Mouse (Mus musculus) kidney, embryonic 14.5 days (tissue): Measurements from ENCODE around the gene Gm10300. TPM values are rescaled to one million over a fixed set of nuclear protein-coding genes. Genes with fewer than 3 reads are reported as not detected.

ENCODE experiments used
- ATAC-seq: fragments of 200-750 bp; cut with Nextera tagmentation; 2 replicates; pipeline ENCODE4 v1.8.0; 2017; ENCODE audit warnings: moderate number of reproducible peaks, mild to moderate bottlenecking, moderate TSS enrichment, moderate library complexity; ENCODE audit not compliant: low FRiP score, low TSS enrichment
- H3K27ac ChIP-seq: fragments of 300-500 bp; sonication (generic); 2 replicates; pipeline ENCODE4 v1.5.1; 2014; ENCODE audit warnings: low read depth, mild to moderate bottlenecking, low read length, moderate library complexity, mixed read lengths
- H3K27me3 ChIP-seq: fragments of 300-500 bp; sonication (generic); 2 replicates; pipeline ENCODE4 v1.6.1; 2014; ENCODE audit warnings: mild to moderate bottlenecking, low read length; ENCODE audit not compliant: control insufficient read depth, insufficient read depth
- H3K36me3 ChIP-seq: fragments of 300-500 bp; sonication (generic); 2 replicates; pipeline ENCODE4 v1.6.1; 2014; ENCODE audit warnings: low read length, mixed read lengths; ENCODE audit not compliant: control insufficient read depth, insufficient read depth
- H3K4me1 ChIP-seq: fragments of 300-500 bp; sonication (generic); 2 replicates; pipeline ENCODE4 v1.6.1; 2014; ENCODE audit warnings: low read length, mixed read lengths; ENCODE audit not compliant: control insufficient read depth, insufficient read depth
- H3K4me2 ChIP-seq: fragments of 300-500 bp; sonication (generic); replicated peaks from 2 replicates; pipeline ENCODE4 v1.6.1; 2014; ENCODE audit warnings: low read depth, mild to moderate bottlenecking, low read length
- H3K4me3 ChIP-seq: fragments of 300-500 bp; sonication (generic); 2 replicates; pipeline ENCODE4 v1.5.1; 2014; ENCODE audit warnings: mild to moderate bottlenecking, low read length
- H3K9ac ChIP-seq: fragments of 300-500 bp; sonication (generic); 2 replicates; pipeline ENCODE4 v1.6.1; 2014; ENCODE audit warnings: low read depth, mild to moderate bottlenecking, low read length, moderate library complexity
- H3K9me3 ChIP-seq: fragments of 300-500 bp; sonication (generic); 2 replicates; pipeline ENCODE4 v1.6.1; 2016; ENCODE audit warnings: low read length; ENCODE audit not compliant: control insufficient read depth
- WGBS: fragments of 180-500 bp; shearing (Covaris S2); extraction: QIAGEN DNeasy Blood & Tissue Kit; methylation state at CpG from one replicate; pipeline ENCODE4 v1.1.7; 2014; 5-methylcytosine and 5-hydroxymethylcytosine counted together
- polyA plus RNA-seq: library from polyadenylated mRNA; unstranded; fragments of >200 nt; fragmentation: Nextera tagmentation; extraction: Ambion mirVana; gene quantifications from 2 replicates; pipeline ENCODE4 v1.2.1, GENCODE M21; 2014

Gene Gm10300
- polyA plus RNA-seq, 1 experiment from 2014 or later: not detected

DNA sequence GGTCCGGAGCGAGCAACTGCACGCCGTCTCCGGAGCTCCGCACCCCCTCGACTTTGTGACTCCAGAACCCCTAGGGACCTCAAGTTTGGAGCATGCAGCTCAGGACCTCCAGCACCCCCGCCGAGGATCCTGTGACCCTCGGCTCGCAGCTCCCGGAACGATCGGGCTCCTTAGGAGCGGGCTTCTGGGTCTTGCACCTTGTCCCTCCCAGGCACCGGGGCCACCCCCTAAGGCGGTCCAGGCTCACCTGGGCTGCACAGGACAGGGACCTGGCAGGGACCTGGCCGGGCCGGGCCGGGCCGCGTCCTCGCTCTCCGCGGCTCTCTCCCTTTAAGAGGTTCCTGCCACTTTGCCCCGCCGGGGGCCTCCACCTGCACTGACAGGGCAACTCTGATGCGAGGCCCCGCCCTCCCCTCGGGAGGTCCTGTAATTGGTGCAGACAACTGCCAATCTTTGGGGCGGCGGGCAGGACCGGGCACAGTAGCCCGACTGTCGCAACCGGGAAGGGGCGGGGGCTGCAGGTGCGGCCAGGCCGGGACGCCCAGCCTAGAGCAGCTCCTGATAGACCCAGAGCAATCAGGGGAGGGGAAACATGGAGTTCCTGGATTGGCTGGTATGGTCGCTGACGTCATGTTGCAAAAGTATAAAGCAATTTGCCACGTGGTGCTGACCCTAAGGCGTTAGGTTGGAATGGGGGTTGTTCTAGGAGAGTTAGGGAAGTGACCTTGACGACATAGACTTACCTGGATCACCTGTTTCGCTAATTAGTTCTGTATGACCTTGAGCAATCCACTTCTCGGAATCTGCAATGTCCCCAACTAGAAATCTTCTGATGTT lies 654 bp downstream of the Gm10300 start, which contains the start of gene Epb41:
TSS of gene Epb41 (minus strand) at position 389 of the 837 bp plus-strand sequence.
- Histone ChIP-seq H3K4me1 (0 out of 2 replicates have a peak, but pooled peaks cover 4% of the 10 kb centered on the region), H3K9me3 (no peaks in the 10 kb centered on the region), H3K27ac (peak within 1 kb of the TSS; percentile 47; the same call in 1 of the 2 replicates), H3K9ac (peak within 1 kb of the TSS; percentile 78), H3K27me3 (peaks cover 3% of the 10 kb centered on the region; the same call in 1 of the 2 replicates), H3K4me3 (peak within 1 kb of the TSS; percentile 80), H3K4me2 (peak within 1 kb of the TSS; percentile 100), H3K36me3 (no peaks in the 10 kb centered on the region)
- WGBS: 1% methylated on average over 47 of the region's 47 CpGs
- peak; percentile 94 for ATAC-seq

DNA sequence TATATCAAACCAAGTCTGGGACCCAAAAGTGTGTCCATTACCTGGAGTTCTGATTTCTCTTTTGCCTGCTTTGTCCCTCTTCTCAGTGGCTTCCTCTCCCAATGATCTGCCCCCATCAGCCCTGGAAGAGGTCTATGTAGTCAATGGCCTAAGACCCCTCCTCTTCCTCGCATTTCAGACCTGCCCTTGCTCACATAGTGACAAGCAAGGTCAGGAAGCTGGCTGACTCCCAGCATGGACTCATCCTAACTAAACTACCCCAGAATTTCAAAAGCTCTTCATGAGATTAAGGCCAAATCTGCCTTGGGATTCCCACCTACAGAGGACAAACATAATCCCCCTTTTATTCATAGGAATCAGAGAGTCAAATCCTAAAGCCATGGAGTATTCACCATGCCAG lies 1.3 kb downstream of the Gm10300 start:
- Histone ChIP-seq H3K9me3 (no peaks in the 10 kb centered on the region), H3K4me1 (0 out of 2 replicates have a peak, but pooled peaks cover 4% of the 10 kb centered on the region), H3K4me3 (peak overlapping the region; percentile 80), H3K27me3 (peaks cover 3% of the 10 kb centered on the region; the same call in 1 of the 2 replicates), H3K9ac (no peak overlapping the region), H3K4me2 (peak overlapping the region; percentile 100; the same call in 1 of the 2 replicates), H3K27ac (no peak overlapping the region), H3K36me3 (no peaks in the 10 kb centered on the region)
- ATAC-seq: no peak
- WGBS: 48% methylated on average over 1 of the region's 1 CpGs

DNA sequence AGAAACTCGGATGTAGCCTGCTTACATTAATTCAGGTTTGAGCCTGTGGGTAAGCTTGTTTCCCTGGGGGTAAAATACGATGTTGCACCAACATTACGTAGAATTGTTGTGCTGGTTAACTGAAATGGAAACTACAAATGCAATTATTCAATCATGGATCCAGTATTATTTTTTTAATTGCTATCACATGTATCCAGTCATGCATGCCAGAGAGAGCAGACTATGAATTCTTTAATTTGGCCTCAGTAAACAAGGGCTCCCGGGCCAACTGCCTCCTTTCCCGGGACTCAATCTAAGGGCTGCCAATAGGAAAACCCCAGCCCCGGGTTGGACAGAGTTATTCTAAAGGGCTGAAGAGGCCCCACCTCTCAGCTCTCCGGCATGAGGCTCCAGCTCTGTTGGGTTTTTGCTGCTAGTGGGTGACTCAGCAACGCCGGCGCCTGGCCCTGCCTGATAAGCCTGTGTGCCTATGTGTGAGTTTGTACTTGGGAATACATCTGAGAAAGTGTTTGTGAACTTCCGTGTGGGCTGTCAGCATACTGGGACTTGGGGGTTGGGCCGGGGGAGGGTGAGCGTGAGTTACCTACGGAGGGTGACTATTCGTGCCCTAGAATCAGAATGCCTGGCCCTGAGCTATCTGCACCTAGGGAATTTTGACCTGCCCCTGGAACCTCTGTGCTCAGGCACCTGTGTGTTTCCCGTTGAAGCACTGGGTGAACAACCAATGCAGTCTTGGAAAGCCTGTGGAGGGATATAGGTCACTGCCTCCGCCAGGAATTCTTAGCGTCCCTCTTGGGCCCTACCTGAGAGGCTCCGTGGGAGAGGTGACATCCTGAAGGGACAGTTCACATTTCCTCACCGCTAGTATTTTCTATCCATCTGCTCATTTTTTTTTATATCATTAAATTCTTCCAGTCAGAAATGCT lies 2.2 kb downstream of the Gm10300 start:
- Histone ChIP-seq H3K9me3 (no peaks in the 10 kb centered on the region), H3K27ac (peak overlapping the region; percentile 37; the same call in 1 of the 2 replicates), H3K4me2 (no peak overlapping the region), H3K9ac (no peak overlapping the region), H3K36me3 (no peaks in the 10 kb centered on the region), H3K27me3 (peaks cover 3% of the 10 kb centered on the region; the same call in 1 of the 2 replicates), H3K4me3 (no peak overlapping the region), H3K4me1 (0 out of 2 replicates have a peak, but pooled peaks cover 4% of the 10 kb centered on the region)
- no peak for ATAC-seq
- WGBS: 27% methylated on average over 20 of the region's 20 CpGs

DNA sequence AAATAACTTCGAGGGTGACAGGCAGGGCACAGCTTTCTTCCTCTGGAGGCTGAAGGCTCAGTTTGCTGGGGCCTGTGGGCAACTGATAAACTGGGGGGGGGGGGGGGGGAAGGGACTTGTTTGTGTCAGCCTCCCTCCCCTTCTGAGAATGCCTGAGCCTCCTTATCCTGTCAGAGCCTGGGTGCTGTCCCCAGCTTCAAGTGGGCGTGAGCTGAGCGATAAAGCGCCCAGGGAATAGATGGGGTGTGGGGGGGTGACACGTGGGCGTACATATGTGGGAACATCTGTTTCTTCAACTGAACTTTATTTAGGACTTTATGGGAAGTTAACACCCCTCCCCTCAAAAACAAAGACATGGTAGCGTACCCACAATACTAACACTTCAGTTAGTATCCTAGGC lies 2.9 kb downstream of the Gm10300 start:
- ATAC-seq: no peak

DNA sequence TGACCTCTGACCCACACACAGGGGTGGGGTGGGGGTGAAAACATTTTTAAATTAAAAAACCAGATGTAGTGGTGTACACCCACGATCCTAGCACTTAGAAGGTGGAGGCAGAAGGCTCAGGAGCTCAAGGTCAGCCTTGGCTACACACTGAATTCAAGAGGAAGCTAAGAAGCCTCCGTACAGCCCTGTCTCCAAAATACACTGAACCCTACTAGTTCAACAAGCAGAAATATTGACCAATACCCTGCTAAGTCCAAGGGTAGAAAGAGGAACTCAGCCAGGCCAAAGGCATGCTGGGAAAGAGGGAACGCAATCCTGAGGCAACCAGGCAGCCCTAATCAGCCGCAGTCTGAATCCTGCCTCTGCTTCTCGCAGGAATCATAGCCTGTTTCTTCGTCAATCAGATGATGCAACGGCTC lies 3.8 kb downstream of the Gm10300 start:
- Histone ChIP-seq H3K9ac (no peak overlapping the region), H3K36me3 (no peaks in the 10 kb centered on the region), H3K4me2 (no peak overlapping the region), H3K27ac (no peak overlapping the region), H3K4me1 (0 out of 2 replicates have a peak, but pooled peaks cover 4% of the 10 kb centered on the region), H3K9me3 (no peaks in the 10 kb centered on the region), H3K27me3 (peaks cover 3% of the 10 kb centered on the region; the same call in 1 of the 2 replicates), H3K4me3 (no peak overlapping the region)
- 73% methylated on average over 7 of the region's 7 CpGs for WGBS
- no peak for ATAC-seq

More for the DNA sequence above, 2.9 kb downstream of the Gm10300 start:
- H3K4me3 ChIP-seq: no peak overlapping the region
- 0 out of 2 replicates have a peak, but pooled peaks cover 4% of the 10 kb centered on the region for H3K4me1 ChIP-seq
- H3K36me3 ChIP-seq: no peaks in the 10 kb centered on the region
- 72% methylated on average over 7 of the region's 7 CpGs for WGBS
- H3K4me2 ChIP-seq: no peak overlapping the region
- no peak overlapping the region for H3K9ac ChIP-seq
- no peak overlapping the region for H3K27ac ChIP-seq
- peaks cover 3% of the 10 kb centered on the region; the same call in 1 of the 2 replicates for H3K27me3 ChIP-seq
- no peaks in the 10 kb centered on the region for H3K9me3 ChIP-seq

DNA sequence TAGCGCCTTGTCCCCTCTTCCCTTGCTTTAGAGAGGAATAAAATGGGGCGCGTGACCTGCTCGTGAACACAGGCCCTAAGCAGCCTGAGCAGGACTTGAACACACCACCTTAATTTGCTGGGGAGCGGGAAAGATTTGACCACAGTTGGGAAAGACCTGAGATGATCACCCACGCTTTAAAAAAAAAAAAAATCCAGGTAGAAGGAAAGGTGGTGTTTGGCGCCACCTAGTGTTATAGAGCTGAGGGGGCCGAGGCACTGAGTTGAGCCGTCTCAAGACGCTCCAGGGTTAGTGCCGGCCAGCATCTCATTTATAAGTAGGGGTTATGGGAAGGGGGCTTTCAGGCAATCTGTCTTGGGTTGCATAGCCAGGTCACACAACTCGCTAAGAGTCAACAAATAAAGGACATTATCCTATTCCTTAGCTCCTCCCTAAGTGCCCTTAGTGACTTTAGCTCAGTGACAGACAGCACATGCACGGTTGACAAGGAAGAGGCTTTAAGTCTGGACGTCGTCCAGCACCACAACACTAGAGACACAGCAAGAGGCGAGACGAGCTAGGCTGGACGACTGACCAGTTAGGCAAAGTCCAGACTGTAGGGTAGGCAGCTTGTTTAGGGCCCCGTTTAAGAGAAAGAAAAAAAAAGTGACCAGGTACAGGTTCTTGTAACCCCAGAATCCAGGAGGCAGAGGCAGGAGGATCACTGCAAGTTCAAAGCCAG lies 5.2 kb downstream of the Gm10300 start:
- Histone ChIP-seq H3K27me3 (peaks cover 3% of the 10 kb centered on the region; the same call in 1 of the 2 replicates), H3K27ac (no peak overlapping the region), H3K4me2 (no peak overlapping the region), H3K9ac (no peak overlapping the region), H3K9me3 (no peaks in the 10 kb centered on the region), H3K4me3 (no peak overlapping the region), H3K36me3 (no peaks in the 10 kb centered on the region), H3K4me1 (0 out of 2 replicates have a peak, but pooled peaks cover 4% of the 10 kb centered on the region)
- WGBS: 13% methylated on average over 19 of the region's 19 CpGs
- no peak for ATAC-seq

DNA sequence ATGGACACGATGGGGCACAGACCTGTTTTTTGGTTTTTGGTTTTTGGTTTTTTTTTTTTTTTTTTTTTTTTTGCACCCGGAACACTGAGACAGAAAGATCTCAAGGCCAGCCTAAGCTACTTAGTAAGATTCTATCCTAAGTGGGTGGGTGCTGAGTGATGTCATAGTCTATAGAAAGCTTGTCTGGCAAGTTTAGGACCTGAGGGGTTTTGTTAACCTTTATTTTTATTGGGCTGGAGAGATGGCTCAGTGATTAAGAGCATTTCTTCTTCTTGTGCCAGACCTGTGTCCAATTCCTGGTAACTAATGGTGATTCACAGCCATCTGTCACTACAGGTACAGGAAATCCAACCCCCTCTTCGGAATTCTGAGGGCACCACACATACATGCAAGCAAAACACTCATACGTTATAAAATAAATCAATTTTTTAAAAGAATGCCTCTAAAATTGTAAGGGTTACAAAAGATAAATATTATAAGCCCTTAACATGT lies 6.0 kb downstream of the Gm10300 start:
- no peaks in the 10 kb centered on the region for H3K27me3 ChIP-seq
- H3K4me3 ChIP-seq: no peak overlapping the region
- no peaks in the 10 kb centered on the region for H3K36me3 ChIP-seq
- H3K9ac ChIP-seq: no peak overlapping the region
- 0 out of 2 replicates have a peak, but pooled peaks cover 4% of the 10 kb centered on the region for H3K4me1 ChIP-seq
- no peak overlapping the region for H3K27ac ChIP-seq
- H3K9me3 ChIP-seq: no peaks in the 10 kb centered on the region
- no peak for ATAC-seq
- 57% methylated on average over 4 of the region's 4 CpGs for WGBS
- no peak overlapping the region for H3K4me2 ChIP-seq

DNA sequence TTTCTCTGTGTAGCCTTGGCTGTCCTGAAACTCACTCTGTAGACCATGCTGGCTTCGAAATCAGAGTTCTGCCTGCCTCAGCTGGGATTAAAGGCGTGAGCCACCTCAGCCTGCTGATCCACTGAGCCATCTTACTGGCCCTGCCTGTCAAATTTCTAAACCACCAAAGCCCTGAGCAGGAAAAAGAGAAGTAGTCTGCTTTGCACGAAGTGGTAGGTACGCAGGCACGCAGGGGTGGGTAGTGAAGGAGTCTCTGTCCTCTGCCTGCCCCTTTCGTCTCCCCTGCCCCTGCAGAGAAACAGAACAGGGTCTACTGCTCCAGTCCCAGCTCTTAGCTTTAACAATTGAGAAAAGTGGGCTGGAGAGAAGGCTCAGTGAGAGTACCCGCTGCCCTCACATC lies 10.6 kb downstream of the Gm10300 start:
- Histone ChIP-seq H3K9me3 (no peaks in the 10 kb centered on the region), H3K27me3 (no peaks in the 10 kb centered on the region), H3K4me2 (no peak overlapping the region), H3K4me1 (no peaks in the 10 kb centered on the region), H3K27ac (no peak overlapping the region), H3K36me3 (no peaks in the 10 kb centered on the region), H3K9ac (no peak overlapping the region), H3K4me3 (no peak overlapping the region)
- ATAC-seq: no peak
- WGBS: 86% methylated on average over 7 of the region's 7 CpGs
